In genomic region chr11:107140756-107141155, GRCm38 (mm10) we compare ENCODE assay signal across 17 mouse cellular contexts. TPM values are rescaled to one million over a fixed set of nuclear protein-coding genes. Genes with fewer than 3 reads are reported as not detected.
A peak's percentile ranks its signal among the peaks of the same experiment; 100 is the strongest.
DNase-seq lines count a peak whose midpoint lies in the region; ATAC-seq and TF ChIP-seq lines count a peak whose summit lies in the region.
"Had no signal": no experiment of that assay in that cellular context is flagged by ENCODE, and none has a peak within 500 bp of the region (broad histone marks: within the 10 kb centered on the region; RNA-seq: fewer than 3 reads in every experiment).

No protein-coding gene starts in this region.

- H3K27ac ChIP-seq in CH12.LX (ENCODE audit: insufficient read depth, low read depth) = peak overlapping the region; percentile 19; the same call in 1 of the 2 replicates
- H3K27ac ChIP-seq: embryonic facial prominence, embryonic 15.5 days; forebrain, embryonic 12.5 days; limb, embryonic 12.5 days; stomach, postnatal 0 days had no signal

- 0 out of 2 replicates have a peak overlapping the region, but pooled peaks have one; percentile 33 for H3K4me2 ChIP-seq in CH12.LX (ENCODE audit: insufficient read depth, low read depth, poor library complexity, severe bottlenecking)
- H3K4me2 ChIP-seq: embryonic facial prominence, embryonic 15.5 days; forebrain, embryonic 12.5 days; limb, embryonic 12.5 days had no signal

- peaks cover 4% of the 10 kb centered on the region for H3K9me3 ChIP-seq in CH12.LX (replicated peaks; ENCODE audit: low read length)
- H3K9me3 ChIP-seq: embryonic facial prominence, embryonic 15.5 days; forebrain, embryonic 12.5 days; limb, embryonic 12.5 days had no signal

- no peaks in the 10 kb centered on the region for H3K79me2 ChIP-seq in CH12.LX (replicated peaks; ENCODE audit: control insufficient read depth, extremely low read depth, insufficient read depth, poor library complexity, severe bottlenecking)

- TF ChIP-seq CTCF in CH12.LX (conservative IDR thresholded peaks at IDR 0.05 in 1 of 2, IDR thresholded peaks at IDR 0.05 in 1 of 2; ENCODE audit: low read depth in 2 of 2, low read length in 2 of 2) = no peak

- peaks cover 3 to 40% of the 10 kb centered on the region in 2 experiments for H3K4me1 ChIP-seq in CH12.LX (ENCODE audit: control insufficient read depth in 1 of 2, insufficient read depth in 2 of 2)
- H3K4me1 ChIP-seq: embryonic facial prominence, embryonic 15.5 days; forebrain, embryonic 12.5 days; limb, embryonic 12.5 days had no signal

- dilution Hi-C loops in CH12.LX (cut with MboI; ENCODE audit: extremely low pct_ligation_motif_present, extremely low pct_unique_long_range_greater_than_20kb, low sequenced_read_pairs) = no loop called here

- no peak for TF ChIP-seq POLR2A in CH12.LX (IDR thresholded peaks at IDR 0.05; ENCODE audit: low read depth, low read length)

- ATAC-seq in megakaryocyte progenitor cell, adult 5-6 weeks (replicated peaks; ENCODE audit: poor library complexity) = peak; percentile 68

- TF ChIP-seq RAD21 in CH12.LX (IDR thresholded peaks at IDR 0.05; ENCODE audit: low read depth, low read length) = no peak

- no peak for TF ChIP-seq EP300 in CH12.LX (IDR thresholded peaks at IDR 0.05; ENCODE audit: low read length)

- DNase-seq in CH12.LX (ENCODE audit: extremely low read depth) (peak; percentile 73), ES-CJ7 (ENCODE audit: low read depth, low spot score) (peak; percentile 83)
- peak; percentile 54 to 56 for DNase-seq in thymus, postnatal 10 days (ENCODE audit: low spot score in 2 of 2)
- no peak for DNase-seq in gastrocnemius, postnatal 4 days (ENCODE audit: low spot score in 2 of 2)
- DNase-seq in cerebellum, adult 18-20 months = no peak
- DNase-seq in lung, postnatal 25 days (ENCODE audit: low spot score) = no peak
- DNase-seq: adrenal gland, adult 8-10 months; cerebellum, adult 8-10 months; heart, postnatal 14 days; layer of hippocampus, postnatal 36 days; lung, adult 18-20 months; right cerebral cortex, postnatal 4 days had no signal

- H3K36me3 ChIP-seq in CH12.LX (replicated peaks in 1 of 2; ENCODE audit: control insufficient read depth in 1 of 2, insufficient read depth in 1 of 2, low read length in 1 of 2) = no peaks in the 10 kb centered on the region
- H3K36me3 ChIP-seq: embryonic facial prominence, embryonic 15.5 days; forebrain, embryonic 12.5 days; limb, embryonic 12.5 days had no signal

- no peaks in the 10 kb centered on the region for H3K27me3 ChIP-seq in CH12.LX (replicated peaks)
- H3K27me3 ChIP-seq: embryonic facial prominence, embryonic 15.5 days; forebrain, embryonic 12.5 days; limb, embryonic 12.5 days had no signal

- in situ Hi-C loops in CH12.LX (cut with MboI; ENCODE audit: low pct_ligation_motif_present, low pct_unique_long_range_greater_than_20kb, low sequenced_read_pairs) = loop anchor here (5.0 kb wide), 1 partner anchor 33 kb away; no protein-coding TSS in a partner anchor

- peak overlapping the region in 1 of 3 experiments; percentile 9 for H3K4me3 ChIP-seq in CH12.LX (replicated peaks in 1 of 3; ENCODE audit: low read depth in 2 of 3, low read length in 2 of 3, poor library complexity in 1 of 3)
- H3K4me3 ChIP-seq: embryonic facial prominence, embryonic 15.5 days; forebrain, embryonic 12.5 days; limb, embryonic 12.5 days had no signal

- no peak overlapping the region for H3K9ac ChIP-seq in CH12.LX (ENCODE audit: insufficient read depth, low read depth)
- H3K9ac ChIP-seq: embryonic facial prominence, embryonic 15.5 days; forebrain, embryonic 12.5 days; limb, embryonic 12.5 days had no signal

TF ChIP-seq in CH12.LX, 34 proteins besides CTCF, POLR2A, EP300 and RAD21:
- no peak for TF ChIP-seq MAX (IDR thresholded peaks at IDR 0.05; ENCODE audit: low read length)
- peak; percentile 23; the same call in 1 of the 2 replicates for TF ChIP-seq ETS1 (conservative IDR thresholded peaks at IDR 0.05; ENCODE audit: low read depth, low read length)
- TF ChIP-seq ZC3H11A (IDR thresholded peaks at IDR 0.05; ENCODE audit: low read depth, low read length) = no peak
- 0 out of 2 replicates have a peak, but pooled peaks have one; percentile 55 for TF ChIP-seq CHD2 (IDR thresholded peaks at IDR 0.05; ENCODE audit: low read length)
- TF ChIP-seq ZKSCAN1 (IDR thresholded peaks at IDR 0.05; ENCODE audit: borderline replicate concordance, low read depth, low read length) = no peak
- no peak for TF ChIP-seq MEF2A (IDR thresholded peaks at IDR 0.05; ENCODE audit: borderline replicate concordance, low read depth, low read length)
- peak; percentile 22; the same call in 1 of the 2 replicates for TF ChIP-seq BHLHE40 (IDR thresholded peaks at IDR 0.05; ENCODE audit: low read depth, low read length)
- TF ChIP-seq USF2 (conservative IDR thresholded peaks at IDR 0.05; ENCODE audit: low read depth, low read length) = no peak
- no peak for TF ChIP-seq MXI1 (IDR thresholded peaks at IDR 0.05; ENCODE audit: low read depth, low read length)
- TF ChIP-seq JUND (conservative IDR thresholded peaks at IDR 0.05; ENCODE audit: low read depth, low read length) = no peak
- no peak for TF ChIP-seq E2F4 (IDR thresholded peaks at IDR 0.05; ENCODE audit: insufficient replicate concordance, low read depth, low read length)
- no peak for TF ChIP-seq POLR2AphosphoS2 (IDR thresholded peaks at IDR 0.05; ENCODE audit: low read depth, low read length)
- TF ChIP-seq MAZ (IDR thresholded peaks at IDR 0.05; ENCODE audit: low read depth, low read length) = 0 out of 2 replicates have a peak, but pooled peaks have one; percentile 22
- TF ChIP-seq TCF12 (IDR thresholded peaks at IDR 0.05; ENCODE audit: low read depth, low read length) = peak; percentile 35; the same call in 1 of the 2 replicates
- TF ChIP-seq TBP (conservative IDR thresholded peaks at IDR 0.05; ENCODE audit: low read depth, low read length) = no peak

RNA-seq across cellular contexts. Expression of gene Bptf, which starts 8.8 kb away (rescaled TPM):
- 28.0 and 29.6 TPM in 2 replicates for total RNA-seq in CH12.LX (2012; rRNA removed)
- total RNA-seq in CH12.LX (2014; rRNA removed) = 22.1 and 22.2 TPM in 2 replicates
- polyA plus RNA-seq in CH12.LX (2012; ENCODE audit: insufficient read length, low read depth) = 55.6 and 63.9 TPM in 2 replicates
- 58.9 and 63.3 TPM in 2 replicates for total RNA-seq in megakaryocyte progenitor cell, adult 5-6 weeks (2015)
- 36.5 and 43.6 TPM in 2 replicates for total RNA-seq in megakaryocyte progenitor cell, adult 5-6 weeks (2017)
- 10 to 100 TPM; 41.5 to 45.7 TPM for total RNA-seq in gastrocnemius, postnatal 4 days (2021)

RNA-seq across cellular contexts. Expression of gene Nol11, which starts 48.4 kb away (rescaled TPM):
- total RNA-seq in CH12.LX (2012; rRNA removed) (62.1 and 76.5 TPM in 2 replicates), CH12.LX (2014; rRNA removed) (172 and 191 TPM in 2 replicates)
- 89.3 and 109 TPM in 2 replicates for polyA plus RNA-seq in CH12.LX (2012; ENCODE audit: insufficient read length, low read depth)
- 70.6 and 78.4 TPM in 2 replicates for total RNA-seq in megakaryocyte progenitor cell, adult 5-6 weeks (2015)
- total RNA-seq in megakaryocyte progenitor cell, adult 5-6 weeks (2017) = 51.1 and 64.7 TPM in 2 replicates
- total RNA-seq in gastrocnemius, postnatal 4 days (2021) = 10 to 100 TPM; 19.2 to 21.4 TPM

Comparison
In these comparisons a context has a peak if more than half of its experiments do, and no peak if none do; other contexts are left out.
1. DNase-seq: peak in CH12.LX (single experiment), ES-CJ7 (single experiment) and thymus, postnatal 10 days (2 of 2); none in gastrocnemius, postnatal 4 days (0 of 2), cerebellum, adult 18-20 months (0 of 2) and lung, postnatal 25 days (single experiment).